Mouse (Mus musculus) mature B cell (primary cell): Measurements from ENCODE around the gene Dcps.

Experiments used
- in situ Hi-C: fragments of 300-500 bp; cut with MboI; formaldehyde crosslinking; loops from 2 replicates; pipeline ENCODE4 v1.14.3; 2019

Dcps gene

DNA sequence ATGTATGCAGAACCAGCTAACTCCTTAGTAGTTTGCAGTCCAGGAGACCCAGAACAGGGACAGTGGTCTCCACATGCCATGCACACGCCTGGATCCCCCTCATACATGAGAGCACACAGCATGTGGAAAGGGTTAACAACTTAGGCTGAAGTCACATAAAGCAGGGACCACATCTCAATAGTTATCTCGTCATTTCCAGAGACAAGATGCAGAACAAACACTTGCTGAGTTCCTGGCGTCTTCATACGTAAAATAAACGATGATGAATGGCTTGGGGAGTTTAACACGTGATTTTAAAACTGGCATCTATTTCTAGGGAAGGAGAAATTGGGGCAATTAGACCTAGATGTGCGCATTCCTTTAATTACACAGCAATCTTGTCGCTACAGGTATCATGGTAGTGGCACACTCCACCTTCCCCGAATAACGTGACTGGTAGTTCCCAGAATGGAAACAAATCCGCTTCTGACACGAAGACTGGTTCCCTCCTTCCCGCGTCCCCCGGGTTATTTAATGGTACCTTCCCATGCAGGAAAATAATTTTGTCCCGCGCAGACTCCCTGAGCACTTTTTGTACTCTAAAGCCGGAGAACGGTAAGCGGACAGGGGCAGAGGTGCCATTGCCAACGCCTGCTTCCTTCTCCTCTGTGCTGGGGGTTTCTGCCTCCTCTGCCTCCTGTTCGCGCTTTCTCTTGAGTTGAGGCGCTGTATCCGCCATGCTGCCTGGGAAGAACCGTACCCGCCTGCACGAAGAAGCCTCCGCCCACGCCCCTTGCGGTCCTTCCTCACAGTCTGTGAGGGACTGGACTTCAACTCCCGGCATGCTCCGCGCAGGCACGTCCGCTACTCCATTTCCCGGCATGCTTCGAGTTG lies at the start of gene Dcps:
TSS of gene Dcps (minus strand) at position 811 of the 873 bp plus-strand sequence.
- in situ Hi-C loops: no loop called here

GRCm38 (mm10) chr9:35223466-35223865 lies 47.6 kb upstream of the Dcps start:
- in situ Hi-C loops: no loop called here

DNA sequence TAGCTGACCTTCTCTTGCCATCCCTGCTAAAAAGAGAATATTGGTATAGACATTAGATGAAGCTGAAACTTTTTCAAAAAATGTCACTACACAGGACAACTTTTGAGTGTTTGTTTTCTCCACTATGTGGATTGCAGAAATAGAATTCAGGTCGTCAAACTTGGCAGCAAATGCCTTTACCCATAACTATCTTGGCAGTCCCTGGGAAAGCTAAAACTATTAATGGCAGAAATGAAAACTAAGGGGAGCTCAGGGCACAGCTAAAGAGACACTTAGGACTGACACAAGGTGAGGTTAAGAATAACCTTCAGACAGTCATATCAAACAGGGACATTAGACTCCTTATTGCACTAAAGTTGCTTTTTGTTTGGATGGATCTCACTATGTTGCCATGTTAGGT lies 42.1 kb upstream of the Dcps start:
- in situ Hi-C loops: no loop called here

DNA sequence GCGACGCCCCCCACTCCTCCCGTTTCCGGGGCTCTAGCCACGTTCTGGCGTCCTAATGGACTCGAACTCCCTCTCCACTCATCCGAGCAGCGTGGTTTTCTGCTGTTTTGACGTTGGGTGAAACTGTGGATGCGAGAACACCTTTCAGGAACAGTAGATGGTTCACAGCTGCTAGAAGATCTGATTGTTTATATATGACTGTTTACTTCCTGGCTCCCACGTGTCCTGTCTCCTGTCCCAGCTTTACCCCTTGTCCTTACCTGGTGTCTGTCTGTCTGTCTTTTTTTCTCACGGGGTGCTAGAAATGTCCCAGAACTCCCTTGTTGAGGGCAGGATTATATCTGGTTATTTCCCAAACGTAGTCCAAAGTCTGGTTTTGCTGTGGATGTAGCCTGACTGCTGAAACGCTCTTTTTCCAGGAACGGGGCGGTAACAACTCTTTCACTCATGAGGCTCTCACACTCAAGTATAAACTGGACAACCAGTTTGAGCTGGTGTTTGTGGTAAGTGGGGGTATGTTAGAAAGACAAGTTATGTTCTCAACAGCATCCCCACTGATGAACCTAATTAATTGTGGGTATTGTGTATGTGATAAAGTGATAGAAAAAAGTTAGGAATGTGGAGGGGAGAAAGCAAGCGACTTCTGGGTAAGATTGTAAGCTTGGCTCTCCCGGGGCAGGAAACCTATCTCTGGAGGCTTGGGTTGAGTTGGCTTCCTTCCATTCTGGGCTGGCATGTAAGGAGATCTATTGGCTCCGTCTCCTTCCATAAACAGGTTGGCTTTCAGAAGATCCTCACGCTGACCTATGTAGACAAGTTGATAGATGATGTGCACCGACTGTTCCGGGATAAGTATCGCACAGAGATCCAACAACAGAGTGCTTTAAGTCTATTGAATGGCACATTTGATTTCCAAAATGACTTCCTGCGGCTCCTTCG lies 36.0 kb upstream of the Dcps start:
- in situ Hi-C loops: no loop called here

DNA sequence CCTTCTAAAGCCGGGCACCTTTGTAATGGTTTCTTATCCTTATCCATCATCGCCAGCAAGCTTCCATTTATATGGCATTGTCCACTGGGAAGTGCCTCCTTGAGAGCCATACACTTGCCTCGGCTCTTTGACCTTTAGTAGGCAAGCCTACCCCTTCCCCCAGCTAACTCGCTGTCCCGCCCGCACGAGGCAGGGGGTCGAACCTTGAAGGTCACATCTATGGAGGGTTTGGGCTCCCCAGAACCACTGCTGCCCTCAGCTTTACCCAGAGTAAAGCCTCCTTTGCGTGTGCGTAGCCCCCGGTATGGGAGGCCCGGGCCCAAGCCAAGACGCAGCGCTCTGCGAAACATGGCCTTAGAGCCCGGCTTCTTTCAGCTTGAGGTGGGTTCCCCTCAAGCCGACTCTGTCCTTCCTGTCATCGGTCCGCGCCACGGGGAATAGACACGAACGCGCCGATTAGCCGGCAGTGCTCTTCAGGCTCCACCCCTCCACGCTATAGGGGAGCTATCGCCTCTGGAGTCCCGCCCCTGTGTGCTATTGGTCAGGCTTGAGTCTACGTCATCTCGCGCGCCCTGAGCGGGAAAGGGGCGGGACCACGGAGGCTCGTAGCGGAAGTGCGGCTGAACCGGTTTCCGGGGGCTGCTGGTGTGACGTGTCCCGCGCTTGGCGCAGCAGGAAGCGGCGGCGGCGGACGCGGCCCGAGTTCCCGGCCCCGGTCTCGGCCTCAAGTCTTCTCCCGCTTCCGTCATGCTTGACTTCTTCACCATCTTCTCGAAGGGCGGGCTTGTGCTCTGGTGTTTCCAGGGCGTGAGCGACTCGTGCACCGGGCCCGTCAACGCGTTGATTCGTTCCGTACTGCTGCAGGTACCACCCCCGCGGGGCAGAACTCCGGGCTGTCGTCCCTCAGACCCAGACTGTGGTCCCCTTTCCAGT lies 34.9 kb upstream of the Dcps start, which contains the start of gene Foxred1:
TSS of gene Foxred1 (minus strand) at position 514 of the 933 bp plus-strand sequence.
- in situ Hi-C loops: no loop called here

GRCm38 (mm10) chr9:35204421-35204820 lies 28.6 kb upstream of the Dcps start:
- in situ Hi-C loops: no loop called here

GRCm38 (mm10) chr9:35203536-35203935 lies 27.7 kb upstream of the Dcps start:
- in situ Hi-C loops: no loop called here

- in situ Hi-C loops: no loop called here
Measured at GRCm38 (mm10) chr9:35200529-35201060, 24.7 kb upstream of the Dcps start.

GRCm38 (mm10) chr9:35199772-35200471 lies 24.1 kb upstream of the Dcps start, which contains the start of the genes Srpr and Tirap:
Gene Srpr (plus strand): TSS chr9:35200175.
Gene Tirap (minus strand): TSS chr9:35200291.
- in situ Hi-C loops: no loop called here

- in situ Hi-C loops: no loop called here
Measured at GRCm38 (mm10) chr9:35198945-35199771, 23.3 kb upstream of the Dcps start.

DNA sequence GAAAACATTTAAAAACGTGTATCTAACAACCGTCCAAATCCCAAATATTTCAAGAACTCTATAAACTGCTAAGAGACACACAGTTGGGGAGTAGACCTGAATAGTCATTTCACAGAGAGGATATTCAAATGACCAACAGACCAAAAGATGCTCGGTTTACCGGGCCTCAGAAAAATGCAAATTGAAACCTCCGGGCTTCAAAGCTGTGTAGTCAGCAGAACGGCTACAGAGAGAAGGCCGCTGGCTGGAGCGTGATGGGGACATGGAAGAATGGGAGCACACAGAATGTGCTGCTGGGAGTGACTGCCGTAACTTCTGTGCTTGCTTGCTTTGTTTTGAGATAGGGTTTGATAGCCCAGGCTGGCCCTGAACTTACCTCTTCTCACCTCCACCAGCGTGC lies 22.5 kb upstream of the Dcps start:
- in situ Hi-C loops: no loop called here

DNA sequence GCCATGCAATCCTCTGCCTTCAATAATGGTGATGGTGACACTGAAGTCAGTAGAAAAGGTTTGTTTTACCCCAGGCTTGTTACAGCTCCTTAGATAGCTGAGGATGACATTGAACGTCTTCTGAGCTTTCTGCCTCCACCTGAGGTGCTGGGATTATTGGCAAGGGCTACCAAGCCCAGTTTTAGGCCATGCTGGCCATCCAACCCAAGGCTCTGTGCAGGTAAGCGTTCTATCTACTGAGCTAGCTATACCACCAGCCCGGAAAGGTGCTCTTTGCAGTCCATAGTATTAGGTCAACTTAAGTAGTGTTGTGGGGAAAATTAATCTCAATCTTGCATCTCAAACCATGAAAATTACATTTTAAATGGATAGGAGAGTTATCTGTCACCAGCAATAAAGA lies 21.8 kb upstream of the Dcps start:
- in situ Hi-C loops: no loop called here

DNA sequence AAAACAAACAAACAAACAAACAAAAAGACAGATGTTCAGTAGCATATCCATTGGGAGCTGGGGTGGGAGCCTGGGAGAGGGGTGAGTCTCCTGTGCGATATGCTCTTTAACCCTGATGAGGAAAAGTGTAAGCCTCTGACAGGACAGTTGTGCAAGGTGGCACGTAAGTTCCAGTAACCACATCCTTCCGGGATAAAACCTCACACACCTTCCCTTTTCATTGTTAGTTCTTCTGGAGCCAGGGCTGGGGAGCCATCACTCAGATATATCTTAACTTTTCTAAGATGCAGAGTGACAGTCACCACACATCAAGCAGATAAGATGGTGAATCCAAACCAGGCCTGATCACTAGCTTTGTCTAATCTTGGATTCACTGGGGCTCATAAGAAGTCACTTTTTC lies 18.2 kb upstream of the Dcps start:
- in situ Hi-C loops: no loop called here

DNA sequence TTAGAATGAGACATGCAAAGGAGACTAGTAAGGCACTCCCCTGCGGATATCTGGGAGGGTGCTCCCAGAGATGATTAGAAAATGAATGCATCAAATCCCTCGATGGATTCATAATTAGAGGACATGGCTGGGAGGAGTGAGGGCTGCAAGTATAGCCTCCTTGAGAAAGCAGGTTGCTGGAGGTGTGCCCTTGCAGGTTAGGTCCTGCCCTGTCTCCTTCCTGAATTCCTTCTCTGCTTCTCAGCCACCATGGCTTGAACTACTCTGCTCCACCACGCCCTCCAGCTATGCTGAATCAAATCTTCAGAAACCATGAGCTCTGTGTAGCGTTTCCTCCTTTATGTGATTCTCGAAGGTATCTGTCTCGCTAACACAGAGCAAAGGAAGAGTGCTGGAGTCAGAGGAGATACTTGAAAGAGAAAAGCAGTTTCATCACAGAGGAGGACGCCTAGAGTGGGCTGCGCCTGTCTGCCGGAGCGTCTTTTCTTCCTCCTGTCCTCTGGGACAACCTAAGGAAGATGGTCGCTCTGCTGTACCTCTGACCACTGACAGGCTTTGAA lies 17.2 kb upstream of the Dcps start:
- in situ Hi-C loops: no loop called here

GRCm38 (mm10) chr9:35188700-35189099 lies 12.8 kb upstream of the Dcps start:
- in situ Hi-C loops: no loop called here

DNA sequence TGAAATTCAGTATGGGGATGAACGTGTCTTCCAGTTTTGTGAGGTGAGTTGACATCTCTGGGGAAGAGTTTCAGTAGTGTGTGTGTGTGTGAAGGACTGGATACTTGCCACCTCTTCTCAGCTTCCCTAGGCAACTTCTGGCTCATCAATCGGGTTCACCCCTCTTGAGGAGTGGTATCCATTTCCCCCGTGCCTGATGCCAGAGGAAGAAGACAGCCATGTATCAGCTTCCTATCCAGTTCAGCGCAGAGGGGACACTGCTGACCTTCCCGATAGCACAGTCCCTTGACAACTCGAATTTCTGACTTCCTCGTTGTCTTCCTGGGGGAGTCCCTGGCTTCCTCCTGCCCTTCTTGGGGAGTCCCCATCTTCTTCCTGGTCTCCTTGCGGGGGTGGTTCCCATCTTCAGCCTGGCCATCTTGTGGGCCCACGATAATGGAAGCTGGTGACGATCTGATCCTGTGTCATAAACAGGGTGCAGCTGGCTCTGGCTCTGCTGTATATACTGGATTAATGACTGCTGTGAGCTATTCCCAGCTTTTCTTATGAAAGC lies 11.6 kb upstream of the Dcps start:
- in situ Hi-C loops: no loop called here

GRCm38 (mm10) chr9:35186430-35186829 lies 10.6 kb upstream of the Dcps start:
- in situ Hi-C loops: no loop called here

GRCm38 (mm10) chr9:35183359-35183758 lies 7.5 kb upstream of the Dcps start:
- in situ Hi-C loops: no loop called here

DNA sequence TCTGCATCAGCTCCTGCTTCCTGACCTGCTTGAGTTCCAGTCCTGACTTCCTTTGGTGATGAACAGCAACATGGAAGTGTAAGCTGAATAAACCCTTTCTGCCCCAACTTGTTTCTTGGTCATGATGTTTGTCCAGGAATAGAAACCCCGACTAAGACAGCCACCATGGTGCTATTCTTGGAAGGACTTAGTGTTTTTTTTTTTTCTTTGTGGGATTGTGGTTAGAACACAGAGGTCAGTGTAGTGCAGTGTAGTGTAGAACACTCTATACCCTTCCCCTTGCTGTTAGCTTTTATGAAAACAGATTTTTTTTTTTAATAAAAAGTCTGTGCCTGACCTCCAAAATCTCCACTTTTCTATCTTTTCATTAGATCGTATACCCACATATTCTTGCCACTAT lies 7.0 kb upstream of the Dcps start:
- in situ Hi-C loops: no loop called here
